Mouse (Mus musculus) intestine, postnatal 0 days (tissue): ENCODE data around the gene 4931428L18Rik. TPM values are rescaled to one million over a fixed set of nuclear protein-coding genes. Genes with fewer than 3 reads are reported as not detected.

Source experiments
- ATAC-seq: fragments of 200-750 bp; cut with Nextera tagmentation; 2 replicates; pipeline ENCODE4 v1.8.0; 2017; ENCODE audit warnings: mild to moderate bottlenecking, moderate TSS enrichment, moderate library complexity
- H3K27ac ChIP-seq: fragments of 300-500 bp; sonication (generic); 2 replicates; pipeline ENCODE4 v1.5.1; 2014; ENCODE audit warnings: mild to moderate bottlenecking, low read depth, low read length, moderate library complexity
- H3K27me3 ChIP-seq: fragments of 300-500 bp; sonication (generic); replicated peaks from 2 replicates; pipeline ENCODE4 v1.6.1; 2014; ENCODE audit warnings: low read length, mixed read lengths; ENCODE audit not compliant: control insufficient read depth, insufficient read depth
- H3K36me3 ChIP-seq: fragments of 300-500 bp; sonication (generic); 2 replicates; pipeline ENCODE4 v1.6.1; 2014; ENCODE audit warnings: mild to moderate bottlenecking, moderate library complexity; ENCODE audit not compliant: control insufficient read depth, insufficient read depth
- H3K4me1 ChIP-seq: fragments of 300-500 bp; sonication (generic); replicated peaks from 2 replicates; pipeline ENCODE4 v1.6.1; 2014; ENCODE audit warnings: antibody characterized with exemption, low read length, mixed read lengths; ENCODE audit not compliant: control insufficient read depth, insufficient read depth
- H3K4me2 ChIP-seq: fragments of 300-500 bp; sonication (generic); replicated peaks from 2 replicates; pipeline ENCODE4 v1.6.1; 2014; ENCODE audit warnings: low read depth, mild to moderate bottlenecking, moderate library complexity
- H3K4me3 ChIP-seq: fragments of 300-500 bp; sonication (generic); 2 replicates; pipeline ENCODE4 v1.5.1; 2014; ENCODE audit warnings: low read depth, low read length
- H3K9ac ChIP-seq: fragments of 300-500 bp; sonication (generic); 2 replicates; pipeline ENCODE4 v1.6.1; 2014; ENCODE audit warnings: mild to moderate bottlenecking, low read depth, low read length
- H3K9me3 ChIP-seq: fragments of 300-500 bp; sonication (generic); 2 replicates; pipeline ENCODE4 v1.6.1; 2016; ENCODE audit warnings: mixed run types; ENCODE audit not compliant: control insufficient read depth
- CTCF ChIP-seq: sonication (generic); IDR thresholded peaks from 2 replicates; pipeline ENCODE4 v1.5.1; 2016; ENCODE audit warnings: low read depth, mild to moderate bottlenecking, control low read depth, antibody characterized with exemption, moderate library complexity
- WGBS: fragments of 180-500 bp; shearing (Covaris S2); extraction: QIAGEN DNeasy Blood & Tissue Kit; methylation state at CpG from one replicate; pipeline ENCODE4 v1.1.7; 2014; 5-methylcytosine and 5-hydroxymethylcytosine counted together
- polyA plus RNA-seq: library from polyadenylated mRNA; unstranded; fragments of >200 nt; fragmentation: Nextera tagmentation; extraction: Ambion mirVana; gene quantifications from 2 replicates; pipeline ENCODE4 v1.2.1, GENCODE M21; 2015

4931428L18Rik gene
- polyA plus RNA-seq, 1 experiment from 2014 or later = 0.16 TPM

GRCm38 (mm10) chr1:31097208-31097607 lies 125.3 kb downstream of the 4931428L18Rik start:
- peak; percentile 80 for ATAC-seq
- no peaks in the 10 kb centered on the region for H3K36me3 ChIP-seq
- WGBS = 37% methylated on average over 3 of the region's 3 CpGs
- no peak overlapping the region for H3K4me2 ChIP-seq
- H3K9ac ChIP-seq = no peak overlapping the region
- no peak overlapping the region for H3K4me3 ChIP-seq
- no peaks in the 10 kb centered on the region for H3K27me3 ChIP-seq
- peak overlapping the region; percentile 58; the same call in 1 of the 2 replicates for H3K27ac ChIP-seq
- TF ChIP-seq CTCF = no peak
- no peaks in the 10 kb centered on the region for H3K9me3 ChIP-seq
- 0 out of 2 replicates have a peak, but pooled peaks cover 5% of the 10 kb centered on the region for H3K4me1 ChIP-seq

GRCm38 (mm10) chr1:31096466-31096793 lies 126.1 kb downstream of the 4931428L18Rik start:
- no peak overlapping the region for H3K4me2 ChIP-seq
- no peak overlapping the region for H3K27ac ChIP-seq
- 0 out of 2 replicates have a peak, but pooled peaks cover 5% of the 10 kb centered on the region for H3K4me1 ChIP-seq
- H3K4me3 ChIP-seq = no peak overlapping the region
- ATAC-seq = no peak
- no peaks in the 10 kb centered on the region for H3K36me3 ChIP-seq
- H3K9me3 ChIP-seq = no peaks in the 10 kb centered on the region
- no peak for TF ChIP-seq CTCF
- 29% methylated on average over 2 of the region's 2 CpGs for WGBS
- H3K27me3 ChIP-seq = no peaks in the 10 kb centered on the region
- H3K9ac ChIP-seq = no peak overlapping the region

- WGBS = 60% methylated on average over 5 of the region's 5 CpGs
- Histone ChIP-seq H3K36me3 (no peaks in the 10 kb centered on the region), H3K4me2 (no peak overlapping the region), H3K9ac (no peak overlapping the region), H3K27ac (no peak overlapping the region), H3K4me3 (no peak overlapping the region), H3K27me3 (no peaks in the 10 kb centered on the region), H3K4me1 (0 out of 2 replicates have a peak, but pooled peaks cover 5% of the 10 kb centered on the region), H3K9me3 (no peaks in the 10 kb centered on the region)
- no peak for ATAC-seq
- no peak for TF ChIP-seq CTCF
Observed at GRCm38 (mm10) chr1:31095706-31096465, 126.6 kb downstream of the 4931428L18Rik start.

GRCm38 (mm10) chr1:31094792-31095191 lies 127.7 kb downstream of the 4931428L18Rik start:
- 0 out of 2 replicates have a peak, but pooled peaks cover 5% of the 10 kb centered on the region for H3K4me1 ChIP-seq
- H3K36me3 ChIP-seq = no peaks in the 10 kb centered on the region
- no peak overlapping the region for H3K27ac ChIP-seq
- no peak overlapping the region for H3K4me3 ChIP-seq
- WGBS = 35% methylated on average over 3 of the region's 3 CpGs
- TF ChIP-seq CTCF = no peak
- H3K9me3 ChIP-seq = no peaks in the 10 kb centered on the region
- H3K9ac ChIP-seq = no peak overlapping the region
- no peaks in the 10 kb centered on the region for H3K27me3 ChIP-seq
- ATAC-seq = peak; percentile 62
- H3K4me2 ChIP-seq = no peak overlapping the region

GRCm38 (mm10) chr1:31093939-31094338 lies 128.5 kb downstream of the 4931428L18Rik start:
- Histone ChIP-seq H3K27me3 (no peaks in the 10 kb centered on the region), H3K4me1 (0 out of 2 replicates have a peak, but pooled peaks cover 8% of the 10 kb centered on the region), H3K36me3 (no peaks in the 10 kb centered on the region), H3K9me3 (no peaks in the 10 kb centered on the region), H3K4me3 (no peak overlapping the region), H3K4me2 (no peak overlapping the region), H3K9ac (no peak overlapping the region), H3K27ac (no peak overlapping the region)
- TF ChIP-seq CTCF = no peak
- 70% methylated on average over 1 of the region's 1 CpGs for WGBS
- ATAC-seq = no peak

- TF ChIP-seq CTCF = no peak
- Histone ChIP-seq H3K4me2 (no peak overlapping the region), H3K4me3 (no peak overlapping the region), H3K4me1 (0 out of 2 replicates have a peak, but pooled peaks cover 3% of the 10 kb centered on the region), H3K27ac (no peak overlapping the region; the same call in 1 of the 2 replicates), H3K9ac (no peak overlapping the region), H3K9me3 (no peaks in the 10 kb centered on the region), H3K27me3 (no peaks in the 10 kb centered on the region), H3K36me3 (no peaks in the 10 kb centered on the region)
- WGBS = 45% methylated on average over 4 of the region's 4 CpGs
- peak; percentile 86 for ATAC-seq
Observed at GRCm38 (mm10) chr1:31088686-31089085, 133.8 kb downstream of the 4931428L18Rik start.
